Mouse (Mus musculus) myocyte (in vitro differentiated cells): ENCODE data around the gene Ube4b. TPM values are rescaled to one million over a fixed set of nuclear protein-coding genes. Genes with fewer than 3 reads are reported as not detected.

Experiments used
- H3K27me3 ChIP-seq: one replicate; pipeline ENCODE4 v1.6.1; 2011; ENCODE audit not compliant: control insufficient read depth, insufficient read depth, insufficient read length
- H3K36me3 ChIP-seq: one replicate; pipeline ENCODE4 v1.6.1; 2011; ENCODE audit not compliant: control insufficient read depth, insufficient read depth
- H3K4me2 ChIP-seq: one replicate; pipeline ENCODE4 v1.6.1; 2011; ENCODE audit warnings: low read depth, control low read depth
- H3K4me3 ChIP-seq: one replicate; pipeline ENCODE4 v1.5.1; 2011; ENCODE audit warnings: mild to moderate bottlenecking, control low read depth, moderate library complexity
- H3K79me2 ChIP-seq: one replicate; pipeline ENCODE4 v1.6.1; 2011; ENCODE audit not compliant: control insufficient read depth, insufficient read depth
- H3ac ChIP-seq: one replicate; pipeline ENCODE4 v1.6.1; 2011; ENCODE audit not compliant: control insufficient read depth, insufficient read length
- CEBPB ChIP-seq: IDR thresholded peaks from 2 replicates; pipeline ENCODE4 v1.6.1; 2011; ENCODE audit warnings: mild to moderate bottlenecking, moderate library complexity; ENCODE audit not compliant: poor library complexity, insufficient read depth, severe bottlenecking
- E2F4 ChIP-seq: IDR thresholded peaks from one replicate; pipeline ENCODE4 v1.6.1; 2011; ENCODE audit warnings: mild to moderate bottlenecking, control low read depth, moderate library complexity; ENCODE audit not compliant: insufficient read depth
- MAX ChIP-seq: IDR thresholded peaks from one replicate; pipeline ENCODE4 v1.6.1; 2011; ENCODE audit warnings: low read depth, mild to moderate bottlenecking, control low read depth
- MYOD1 ChIP-seq, 3 experiments: IDR thresholded peaks; one replicate each; pipeline ENCODE4 v1.6.1; 2011; ENCODE audit warnings: control low read depth in 2 of 3, low read depth in 2 of 3, mild to moderate bottlenecking in 2 of 3, moderate library complexity in 1 of 3; ENCODE audit not compliant: insufficient read length in 2 of 3, control insufficient read depth in 1 of 3
- MYOG ChIP-seq, 3 experiments: IDR thresholded peaks; one replicate each; pipeline ENCODE4 v1.6.1; 2011; ENCODE audit warnings: control low read depth in 2 of 3, low read depth in 2 of 3, mild to moderate bottlenecking in 2 of 3; ENCODE audit not compliant: insufficient read length in 2 of 3, control insufficient read depth in 1 of 3, insufficient read depth in 1 of 3
- POLR2A ChIP-seq: IDR thresholded peaks from one replicate; pipeline ENCODE4 v1.6.1; 2011; ENCODE audit warnings: low read depth, mild to moderate bottlenecking, control low read depth, moderate library complexity; ENCODE audit not compliant: insufficient read length
- POLR2AphosphoS2 ChIP-seq: IDR thresholded peaks from one replicate; pipeline ENCODE4 v1.6.1; 2011; ENCODE audit warnings: low read depth, control low read depth; ENCODE audit not compliant: insufficient read length
- REST ChIP-seq: IDR thresholded peaks from one replicate; pipeline ENCODE4 v1.6.1; 2011; ENCODE audit warnings: mild to moderate bottlenecking, control low read depth, moderate library complexity; ENCODE audit not compliant: insufficient read depth, insufficient read length
- SRF ChIP-seq: IDR thresholded peaks from one replicate; pipeline ENCODE4 v1.6.1; 2011; ENCODE audit warnings: low read depth; ENCODE audit not compliant: control insufficient read depth, insufficient read length
- TCF12 ChIP-seq: IDR thresholded peaks from one replicate; pipeline ENCODE4 v1.6.1; 2011; ENCODE audit warnings: mild to moderate bottlenecking, control low read depth; ENCODE audit not compliant: poor library complexity, insufficient read depth, severe bottlenecking
- TCF3 ChIP-seq: IDR thresholded peaks from one replicate; pipeline ENCODE4 v1.6.1; 2011; ENCODE audit warnings: low read depth, control low read depth; ENCODE audit not compliant: insufficient read length
- USF1 ChIP-seq: IDR thresholded peaks from one replicate; pipeline ENCODE4 v1.6.1; 2011; ENCODE audit warnings: low read depth, mild to moderate bottlenecking, control low read depth, moderate library complexity
- polyA plus RNA-seq: library from polyadenylated mRNA; unstranded; fragments of >200 nt; fragmentation: generic; extraction: Trizol; gene quantifications from one replicate; pipeline ENCODE4 v1.2.1, GENCODE M21; 2012; ENCODE audit warnings: missing spikeins

Ube4b gene
- polyA plus RNA-seq, 1 experiment = 57.4 TPM

DNA sequence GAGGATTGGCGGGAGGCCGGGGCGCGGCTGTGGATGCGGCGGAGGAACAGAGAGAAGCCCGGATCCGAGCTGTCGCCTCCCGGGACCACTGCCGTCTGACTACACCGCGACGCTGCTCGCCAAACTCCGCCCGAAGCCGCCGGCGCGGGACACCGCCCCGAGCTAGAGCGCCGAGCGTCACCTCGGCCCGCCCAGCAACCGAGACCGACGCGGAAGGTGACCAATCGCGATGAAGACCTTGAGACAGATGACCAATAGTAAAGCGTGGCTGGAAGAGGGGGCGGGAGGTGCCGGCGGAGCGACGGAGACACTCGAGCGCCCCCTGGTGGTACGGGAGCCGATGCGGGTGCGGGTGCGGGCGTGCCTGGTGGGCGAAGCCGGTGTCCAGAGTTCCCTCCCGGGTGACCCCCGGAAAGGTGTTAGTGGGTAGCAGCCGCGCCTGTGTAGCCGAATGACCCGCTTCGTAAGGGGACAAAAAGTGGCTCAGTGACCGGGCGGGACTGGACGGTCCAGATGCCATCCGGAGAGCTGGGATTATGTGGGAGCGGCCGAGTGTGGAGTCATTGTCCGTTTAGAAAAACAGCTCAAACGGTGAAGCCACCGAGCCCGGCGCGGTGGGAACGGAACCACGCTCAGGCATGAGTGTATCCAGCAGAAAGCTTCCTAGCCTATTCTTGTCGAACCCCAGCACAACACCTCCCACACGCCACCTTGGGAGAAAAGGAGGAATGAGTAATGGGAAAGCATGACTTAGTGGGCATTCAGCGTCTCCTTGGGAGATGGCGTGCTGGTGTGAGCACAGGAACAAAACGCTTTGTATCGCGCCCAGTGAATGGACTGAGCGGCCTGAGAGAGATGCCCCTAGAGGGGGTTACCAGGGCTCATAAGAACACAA lies 118.7 kb downstream of the Ube4b start, which contains the start of gene Kif1b:
Kif1b (minus strand) TSS at position 98 of the 895 bp plus-strand sequence.
- Histone ChIP-seq H3K79me2 (peaks cover 42% of the 10 kb centered on the region), H3K4me3 (peak within 1 kb of the TSS; percentile 77), H3ac (peak within 1 kb of the TSS; percentile 66), H3K4me2 (peak within 1 kb of the TSS; percentile 91), H3K36me3 (no peaks in the 10 kb centered on the region), H3K27me3 (no peaks in the 10 kb centered on the region)
- TF ChIP-seq MYOD1 (IDR thresholded peaks at IDR 0.05; ENCODE audit: control insufficient read depth in 1 of 3, insufficient read length in 2 of 3, low read depth in 2 of 3) (peak in 1 of 3 experiments; percentile 6), USF1 (no peak), REST (no peak), POLR2A (peak; percentile 86), TCF3 (no peak), MAX (no peak), TCF12 (no peak), POLR2AphosphoS2 (peak; percentile 79), E2F4 (no peak), CEBPB (no peak), SRF (no peak), MYOG (IDR thresholded peaks at IDR 0.05; ENCODE audit: control insufficient read depth in 1 of 3, insufficient read depth in 1 of 3, insufficient read length in 2 of 3, low read depth in 2 of 3) (peak in 1 of 3 experiments; percentile 5)

DNA sequence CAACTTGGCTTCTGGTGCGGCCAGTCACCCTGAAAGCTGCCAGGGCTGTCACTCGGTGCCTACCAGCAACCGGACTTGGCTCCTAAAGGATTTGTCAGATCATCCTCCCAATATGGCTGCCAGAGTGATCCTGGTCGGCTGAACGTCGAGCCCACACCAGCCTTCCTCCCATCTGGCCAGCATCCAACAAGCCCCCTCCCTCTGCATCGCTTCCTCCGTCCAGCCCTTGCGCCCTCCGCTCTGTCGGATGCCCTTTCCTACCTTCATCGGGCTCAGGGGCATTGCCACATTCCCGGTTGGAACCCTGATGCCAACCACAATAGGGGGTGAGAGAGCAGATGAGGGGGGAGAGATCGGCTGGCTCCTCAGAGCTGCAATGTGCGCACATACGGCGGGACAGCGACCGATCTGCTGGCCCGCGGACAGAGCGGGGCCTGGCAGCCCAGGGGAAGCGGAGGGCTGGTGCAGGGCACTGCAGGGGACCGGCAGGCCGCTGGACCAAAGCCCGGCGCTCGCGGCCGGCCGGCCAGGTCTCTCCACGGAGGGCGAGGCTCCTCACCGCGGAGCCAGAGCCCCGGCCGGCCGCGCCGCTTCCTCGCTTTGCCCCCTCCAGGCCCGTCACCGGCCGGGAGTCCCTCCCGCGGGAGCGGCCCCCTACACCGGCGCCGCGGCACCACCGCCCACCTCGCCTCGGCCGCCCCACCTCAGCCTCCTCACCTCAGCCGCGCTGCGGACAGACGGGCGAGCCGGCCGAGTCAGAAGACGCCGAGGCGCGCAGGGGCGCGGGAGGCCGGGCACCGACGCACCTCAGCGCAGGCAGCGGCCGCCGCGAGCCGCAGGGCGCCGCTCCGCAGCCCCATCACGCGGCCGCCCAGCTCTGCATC lies 119.6 kb downstream of the Ube4b start:
- no peaks in the 10 kb centered on the region for H3K27me3 ChIP-seq
- H3K79me2 ChIP-seq = peaks cover 50% of the 10 kb centered on the region
- H3ac ChIP-seq = peak overlapping the region; percentile 66
- TF ChIP-seq POLR2A (peak; percentile 48), MAX (no peak), POLR2AphosphoS2 (peak; percentile 53), TCF3 (no peak), USF1 (no peak), CEBPB (no peak), MYOD1 (IDR thresholded peaks at IDR 0.05; ENCODE audit: control insufficient read depth in 1 of 3, insufficient read length in 2 of 3, low read depth in 2 of 3) (peak in 1 of 3 experiments; percentile 4), REST (no peak), TCF12 (no peak), E2F4 (no peak), SRF (no peak), MYOG (IDR thresholded peaks at IDR 0.05; ENCODE audit: control insufficient read depth in 1 of 3, insufficient read depth in 1 of 3, insufficient read length in 2 of 3, low read depth in 2 of 3) (no peak)
- peak overlapping the region; percentile 77 for H3K4me3 ChIP-seq
- no peaks in the 10 kb centered on the region for H3K36me3 ChIP-seq
- peak overlapping the region; percentile 91 for H3K4me2 ChIP-seq

DNA sequence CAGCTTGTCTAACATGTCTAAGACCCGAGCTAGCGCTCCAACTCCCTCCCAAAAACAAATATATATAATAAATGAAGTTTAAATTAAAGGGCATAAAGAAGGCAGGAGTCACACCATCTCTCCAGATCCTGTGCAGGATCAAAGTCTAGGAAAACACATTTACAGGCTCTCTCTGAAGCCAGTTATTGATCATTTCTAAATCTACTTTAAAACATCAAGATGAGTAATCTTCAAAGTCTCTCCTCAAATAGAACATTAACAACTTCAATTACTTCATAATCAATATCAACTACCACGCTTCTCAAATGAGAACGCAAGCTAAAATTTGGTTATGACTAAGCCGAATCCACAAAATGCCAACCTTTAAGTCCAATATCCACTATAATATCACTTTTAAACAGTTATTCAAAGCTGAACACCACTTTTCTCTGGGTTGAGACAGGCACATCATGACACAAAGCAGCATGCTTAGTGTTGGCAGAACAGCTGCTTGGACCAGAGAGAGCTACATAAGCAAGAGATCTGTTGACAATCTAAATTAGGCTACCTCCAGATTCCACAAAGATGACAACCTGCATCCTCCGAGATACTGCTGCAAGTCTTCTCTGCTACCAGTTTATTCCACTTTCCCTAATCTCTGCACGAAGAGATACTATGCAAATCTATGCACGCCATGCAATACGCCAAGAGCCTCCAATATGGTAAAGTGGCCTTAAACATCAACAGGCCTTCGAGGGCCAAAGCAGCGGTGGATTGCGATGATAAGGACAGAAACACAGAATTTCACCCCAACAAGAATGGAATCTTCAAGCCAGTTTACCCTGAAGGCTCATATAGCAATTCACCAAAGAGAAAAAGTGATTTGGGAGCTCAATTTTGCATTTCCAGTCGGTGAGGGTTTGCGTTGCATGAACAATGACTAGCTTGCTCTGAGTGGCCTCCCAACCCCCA lies 120.5 kb downstream of the Ube4b start:
- H3ac ChIP-seq = peak overlapping the region; percentile 66
- no peaks in the 10 kb centered on the region for H3K27me3 ChIP-seq
- peaks cover under 1% of the 10 kb centered on the region for H3K36me3 ChIP-seq
- peaks cover 60% of the 10 kb centered on the region for H3K79me2 ChIP-seq
- H3K4me2 ChIP-seq = peak overlapping the region; percentile 91
- TF ChIP-seq MYOD1 (IDR thresholded peaks at IDR 0.05; ENCODE audit: control insufficient read depth in 1 of 3, insufficient read length in 2 of 3, low read depth in 2 of 3) (peak; percentile 33 to 62 (median 52)), SRF (no peak), MYOG (IDR thresholded peaks at IDR 0.05; ENCODE audit: control insufficient read depth in 1 of 3, insufficient read depth in 1 of 3, insufficient read length in 2 of 3, low read depth in 2 of 3) (peak in 1 of 3 experiments; percentile 87)
- H3K4me3 ChIP-seq = peak overlapping the region; percentile 77

DNA sequence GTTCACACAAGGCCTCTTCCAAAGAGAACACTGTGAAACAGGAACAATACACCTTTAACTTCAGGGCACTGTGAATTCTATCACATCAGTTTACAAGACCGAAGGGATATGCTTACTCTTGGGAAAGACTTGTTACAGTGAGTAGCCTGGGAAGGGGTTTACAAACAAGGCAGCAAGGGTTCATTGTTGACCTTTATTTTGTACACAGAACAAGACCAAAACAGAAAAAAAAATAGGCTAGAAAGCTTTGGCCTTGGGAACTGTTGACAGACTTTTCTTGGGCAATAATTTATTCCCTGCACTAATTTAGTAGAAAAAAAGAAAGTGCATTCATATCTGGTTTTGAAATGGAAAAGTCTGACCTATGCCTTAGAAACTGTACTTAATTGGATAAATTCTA lies 122.1 kb downstream of the Ube4b start:
- Histone ChIP-seq H3K79me2 (peaks cover 75% of the 10 kb centered on the region), H3ac (no peak overlapping the region), H3K27me3 (no peaks in the 10 kb centered on the region), H3K4me3 (no peak overlapping the region), H3K36me3 (peaks cover 3% of the 10 kb centered on the region), H3K4me2 (no peak overlapping the region)
- TF ChIP-seq POLR2AphosphoS2 (no peak), MYOG (IDR thresholded peaks at IDR 0.05; ENCODE audit: control insufficient read depth in 1 of 3, insufficient read depth in 1 of 3, insufficient read length in 2 of 3, low read depth in 2 of 3) (no peak), REST (no peak)
